Mouse (Mus musculus): Measurements from ENCODE around the gene Pml.

Pml gene

DNA sequence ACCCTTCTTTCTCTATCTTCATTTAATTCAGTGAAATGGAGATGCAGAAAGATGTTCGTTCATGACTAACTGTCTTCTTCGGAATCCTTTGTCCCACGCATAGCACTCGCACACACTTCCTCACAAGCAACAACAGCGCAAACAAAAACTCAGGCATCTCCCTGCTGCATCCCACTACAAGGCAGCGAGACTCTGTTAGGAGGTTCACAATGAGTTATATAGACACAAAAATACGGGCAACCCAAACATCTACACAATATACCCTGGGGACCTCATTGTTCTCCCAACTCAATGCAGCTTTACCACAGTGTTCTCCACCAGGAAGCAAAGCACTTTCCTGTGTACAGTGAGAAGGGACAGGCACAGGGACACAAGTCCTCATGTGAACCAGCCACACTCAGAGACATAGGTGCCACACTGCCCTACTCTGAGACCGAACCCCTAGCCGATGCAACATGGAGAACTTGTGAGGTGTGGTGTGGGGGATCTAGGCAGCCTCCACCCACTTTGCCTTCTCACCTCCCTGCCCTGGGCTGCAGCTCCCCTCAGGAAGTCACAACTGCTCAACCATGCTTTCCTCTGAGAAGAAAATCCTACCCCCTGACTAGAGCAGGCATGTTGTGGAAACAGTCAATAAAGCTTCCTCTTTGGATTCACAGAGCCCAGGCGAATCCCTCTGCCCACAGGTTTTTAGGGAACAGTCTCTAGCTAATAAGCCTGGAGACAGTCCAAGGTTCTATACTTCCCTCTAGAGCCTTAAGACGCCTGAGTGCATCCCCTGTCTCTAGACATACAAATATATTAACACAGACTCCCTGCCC lies 49.1 kb downstream of the Pml start:
- no peak for DNase-seq

DNA sequence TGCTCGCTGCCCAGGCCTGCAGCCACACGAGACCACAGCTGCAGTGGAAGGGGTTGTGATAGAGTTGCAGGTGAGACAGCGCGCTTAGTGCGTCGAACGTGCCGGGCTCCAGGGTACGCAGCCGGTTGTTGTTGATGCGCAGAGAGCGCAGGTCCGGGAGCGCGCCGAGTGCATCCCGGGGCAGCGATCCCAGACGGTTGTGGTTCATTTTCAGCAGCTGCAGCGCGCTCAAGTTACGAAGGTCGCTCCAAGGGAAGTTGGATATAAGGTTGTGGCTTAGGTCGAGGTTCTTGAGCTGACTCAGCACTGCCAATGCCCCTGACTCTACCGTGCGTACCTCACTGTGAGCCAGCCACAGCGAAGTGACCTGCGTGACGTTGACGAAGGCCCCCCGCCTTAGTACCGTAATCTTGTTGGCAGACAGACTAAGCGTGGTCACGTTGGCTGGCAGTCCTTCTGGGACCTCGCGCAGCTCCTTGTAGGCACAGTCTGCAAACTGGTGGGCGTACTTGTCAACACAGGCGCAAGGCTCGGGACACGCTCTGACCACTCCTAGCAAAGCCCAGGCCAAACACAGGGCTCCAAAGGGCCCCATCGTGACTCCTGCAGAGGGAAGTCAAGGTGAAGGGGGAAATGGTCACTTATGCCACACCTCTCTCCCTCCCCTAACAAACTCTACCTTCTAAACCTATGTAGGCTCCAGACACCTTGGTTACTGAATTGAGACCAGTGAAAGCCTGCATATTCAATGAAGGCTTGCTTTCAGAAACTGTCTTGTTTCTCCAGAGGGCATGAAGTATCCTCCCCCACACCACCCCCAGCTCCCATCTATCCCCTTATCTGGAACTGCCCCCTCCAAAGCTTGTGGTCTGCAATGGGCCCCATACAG lies 50.0 kb downstream of the Pml start:
- no peak for DNase-seq

DNA sequence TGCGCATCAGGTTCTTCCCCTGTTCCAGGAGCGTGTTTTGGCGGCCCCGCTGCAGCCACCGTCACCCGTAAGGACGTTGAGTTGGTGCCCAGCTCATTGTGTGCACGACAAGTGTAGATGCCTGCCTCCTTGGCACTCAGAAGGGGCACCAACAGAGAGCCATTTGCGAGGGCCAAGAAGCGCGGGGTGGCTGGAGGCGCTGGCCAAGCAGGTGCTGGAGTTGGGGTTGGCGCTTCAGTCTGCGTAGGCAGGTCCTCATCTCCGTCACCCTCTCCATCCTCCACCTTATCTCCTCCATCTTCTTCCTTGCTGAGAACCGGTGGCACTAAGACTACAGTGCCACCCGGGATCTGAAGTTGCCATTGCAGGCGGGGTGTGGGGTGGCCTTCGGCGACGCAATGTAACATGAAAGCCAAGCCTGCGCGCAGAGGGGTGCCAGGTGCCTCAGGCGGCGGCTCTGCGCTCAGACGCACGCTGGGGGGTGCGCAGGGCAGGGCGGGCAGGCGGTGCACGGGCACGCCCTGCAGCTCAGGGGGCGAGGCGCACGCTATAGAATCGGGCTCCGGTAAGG lies 50.7 kb downstream of the Pml start:
- DNase-seq = no peak

DNA sequence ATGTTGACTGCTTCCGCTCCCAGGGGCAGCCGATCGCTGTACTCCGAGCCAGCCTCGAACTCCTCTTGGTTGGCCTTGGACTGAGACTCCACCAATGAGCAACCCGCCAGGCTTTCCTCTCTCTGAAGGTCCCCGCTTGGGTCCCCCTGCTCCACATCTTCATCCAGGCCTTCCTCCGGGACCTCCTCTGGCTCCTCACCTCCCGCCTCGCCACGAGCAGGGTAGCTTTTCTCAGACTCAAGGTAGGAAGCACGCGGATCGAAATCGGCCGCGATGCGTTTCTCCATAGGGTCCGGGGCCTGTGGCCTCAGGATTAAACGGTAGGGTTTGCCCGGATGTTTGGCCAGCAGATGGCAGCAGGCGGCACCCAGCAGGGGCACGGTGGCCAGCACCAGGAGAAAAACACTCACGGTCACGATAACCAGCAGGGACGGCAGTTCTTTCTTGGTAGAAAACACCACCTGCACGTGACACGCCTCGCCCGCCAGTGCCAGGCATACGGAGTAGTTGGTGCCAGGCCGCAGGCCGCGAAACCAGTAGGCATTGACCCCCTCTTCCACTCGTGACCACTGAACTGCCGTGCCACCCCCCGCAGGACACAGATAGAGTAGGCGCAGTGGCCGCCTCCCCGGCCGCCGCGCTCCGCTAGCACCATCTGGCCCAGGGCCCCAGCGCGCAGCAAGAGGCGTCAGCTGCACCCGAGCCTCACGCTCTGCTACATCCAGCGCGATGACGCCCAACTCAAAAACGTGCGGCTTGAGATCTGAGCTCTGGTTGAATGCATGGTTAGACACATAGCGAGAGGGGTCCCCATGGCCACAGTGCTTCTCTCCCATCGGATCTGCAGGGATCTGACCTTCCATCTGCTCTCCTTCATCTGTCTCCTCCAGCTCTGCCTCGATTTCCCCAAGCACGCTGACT lies 51.5 kb downstream of the Pml start:
- DNase-seq = peak; percentile 71

DNA sequence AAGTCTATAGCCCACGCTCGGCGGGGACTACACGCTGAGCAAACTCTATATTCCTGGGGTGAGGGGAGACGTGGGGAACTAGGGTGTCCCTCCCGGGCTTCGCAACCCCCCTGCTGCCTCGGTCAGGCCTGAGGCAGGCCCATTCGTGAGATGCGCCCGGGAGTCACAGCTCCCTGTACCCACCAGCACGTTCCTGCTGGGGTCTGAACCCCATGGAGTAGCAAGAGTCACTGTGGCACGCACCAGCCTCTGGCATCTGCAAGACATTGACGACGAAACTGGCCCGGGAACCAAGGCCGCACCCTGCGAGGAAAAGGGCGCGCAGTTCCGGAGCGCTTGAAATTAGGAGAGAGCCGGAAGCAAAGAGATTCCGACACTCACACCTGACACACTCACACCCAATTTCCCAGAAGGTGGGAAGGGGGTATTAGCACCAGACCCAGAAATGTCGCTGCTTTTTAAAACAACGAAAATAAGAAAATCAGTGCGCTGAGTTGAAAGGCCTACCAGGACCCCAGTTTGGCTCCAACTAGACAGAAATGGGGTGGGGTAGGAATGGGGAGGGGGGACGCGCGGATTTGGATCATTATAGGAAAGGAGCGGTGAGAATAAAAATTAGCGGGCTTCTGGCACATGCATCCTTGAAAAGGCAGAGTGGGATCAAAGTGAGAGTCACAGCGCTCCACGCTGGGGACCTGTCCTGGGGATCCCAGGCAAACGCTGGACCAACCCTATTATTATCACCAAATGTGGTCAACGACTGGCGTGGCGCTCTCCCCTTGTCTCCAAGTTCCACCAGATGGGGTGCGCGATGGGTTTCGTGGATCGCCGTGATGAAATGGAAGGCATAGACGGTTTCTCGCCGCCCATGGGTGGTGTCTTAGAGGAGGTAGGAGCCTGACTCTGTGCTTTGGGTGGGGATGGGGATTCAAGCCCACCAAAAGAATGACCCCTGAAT lies 52.7 kb downstream of the Pml start:
- DNase-seq = no peak

DNA sequence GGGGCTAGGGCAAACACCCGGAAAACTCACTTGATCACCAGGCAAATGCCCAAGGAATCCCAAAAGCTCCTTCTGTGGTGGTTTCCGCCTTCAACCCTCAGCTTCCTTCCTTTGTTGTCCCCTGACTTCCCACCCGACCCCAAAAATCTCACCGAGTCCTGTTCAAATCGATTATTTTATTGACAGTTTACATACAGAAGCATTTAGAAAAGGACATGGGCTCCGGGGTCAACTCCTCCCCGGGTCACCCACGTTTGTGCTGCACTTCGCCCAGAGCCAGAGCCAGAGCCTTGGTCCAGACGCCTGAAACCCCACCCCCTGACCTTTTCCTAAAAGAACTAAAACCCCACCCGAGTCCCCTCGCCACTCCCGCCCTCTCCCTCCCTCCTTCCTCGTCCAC lies 53.4 kb downstream of the Pml start:
- DNase-seq = no peak

DNA sequence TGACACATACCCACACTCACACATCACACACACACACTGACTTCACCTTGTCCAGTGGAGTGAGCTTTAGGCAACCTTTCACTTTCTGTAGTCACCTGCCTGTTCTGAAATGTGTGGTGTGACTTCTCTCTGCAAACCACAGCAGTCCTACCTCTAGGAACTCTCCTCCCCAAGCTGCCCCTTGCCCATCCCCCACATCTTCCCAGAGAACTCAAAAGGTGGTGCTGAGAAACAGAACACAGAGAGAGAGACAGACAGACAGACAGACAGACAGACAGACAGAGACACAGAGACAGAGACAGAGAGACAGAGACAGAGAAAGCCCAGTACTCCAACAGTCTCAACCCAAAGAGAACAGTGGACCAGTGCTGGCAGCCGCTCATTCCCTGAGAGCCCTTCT lies 53.9 kb downstream of the Pml start:
- no peak for DNase-seq

DNA sequence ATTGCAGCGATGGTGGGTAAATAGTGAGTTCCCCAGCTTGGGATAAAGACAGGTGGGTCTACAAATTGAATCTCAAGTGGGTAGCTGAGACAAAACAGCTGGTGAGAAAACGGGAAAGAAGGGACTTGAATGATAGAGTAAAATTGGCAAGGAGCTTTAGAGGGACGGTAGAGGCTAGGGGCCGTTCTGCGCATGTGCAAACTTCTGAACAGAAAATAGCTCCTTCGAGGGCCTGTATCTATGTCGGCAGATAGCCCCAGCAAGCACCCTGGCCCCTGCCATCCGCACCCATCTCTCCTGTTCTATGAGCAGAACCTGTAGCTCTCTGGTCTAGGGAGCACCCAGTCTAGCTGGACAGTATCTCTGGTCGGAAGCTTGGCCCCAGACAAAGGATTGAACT lies 55.4 kb downstream of the Pml start:
- no peak for DNase-seq

DNA sequence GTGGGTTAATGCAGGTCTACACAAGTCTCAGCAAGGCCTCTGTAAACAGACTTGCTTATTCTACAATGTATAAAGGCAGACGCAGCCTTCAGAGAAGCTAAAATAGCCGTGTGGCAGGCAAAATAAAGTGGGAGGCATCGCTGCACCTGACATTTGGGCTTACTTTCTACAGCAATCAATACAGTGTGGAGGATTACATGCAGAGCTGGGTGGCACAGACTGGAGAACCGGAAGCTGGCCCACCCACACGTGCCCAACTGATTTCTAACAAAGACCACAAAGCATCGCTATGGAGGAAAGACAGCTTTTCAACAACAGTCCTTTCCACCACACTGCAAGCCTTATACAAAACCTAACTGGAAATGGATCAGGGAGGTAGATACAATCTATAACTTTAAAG lies 65.1 kb downstream of the Pml start:
- no peak for DNase-seq

DNA sequence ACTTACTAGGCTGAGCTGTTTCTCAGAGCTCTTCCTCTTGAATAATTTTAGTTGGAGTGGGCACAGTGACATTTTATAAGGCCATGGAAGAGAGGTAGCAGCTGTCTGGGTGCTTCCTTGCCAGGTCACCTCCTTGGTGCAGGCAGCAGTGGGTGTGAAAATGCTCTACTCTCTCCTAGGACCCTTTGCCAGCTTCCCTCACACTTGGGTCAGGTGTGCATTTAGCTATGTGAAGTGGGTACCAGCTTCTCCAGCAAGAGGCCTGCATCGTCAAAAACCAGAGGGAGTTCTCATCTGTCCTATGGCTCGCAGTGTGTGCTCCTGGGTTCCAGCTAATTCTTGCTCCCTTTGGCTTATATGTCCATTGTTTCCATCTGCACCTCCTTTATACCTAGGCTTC lies 70.2 kb downstream of the Pml start:
- DNase-seq = no peak

DNA sequence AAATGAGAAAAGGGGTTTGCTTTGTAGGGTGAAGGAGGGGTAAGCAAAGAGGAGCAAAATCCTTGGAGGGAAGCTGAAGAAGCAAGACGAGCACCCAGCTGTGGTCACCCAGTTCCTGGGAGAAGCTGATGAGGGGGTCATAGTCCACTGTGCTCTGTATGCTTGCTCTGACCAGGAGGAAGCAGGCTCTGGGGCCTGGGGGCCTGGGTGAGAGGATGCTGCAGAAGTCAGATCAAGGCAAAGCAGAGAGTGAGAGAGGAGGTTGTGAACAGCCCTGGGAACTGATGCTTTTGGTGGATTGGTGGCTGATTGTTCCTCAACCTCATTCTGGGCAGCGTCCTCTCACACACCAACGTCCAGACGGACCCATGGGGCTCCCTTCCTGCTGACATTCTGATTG lies 72.4 kb downstream of the Pml start:
- no peak for DNase-seq

DNA sequence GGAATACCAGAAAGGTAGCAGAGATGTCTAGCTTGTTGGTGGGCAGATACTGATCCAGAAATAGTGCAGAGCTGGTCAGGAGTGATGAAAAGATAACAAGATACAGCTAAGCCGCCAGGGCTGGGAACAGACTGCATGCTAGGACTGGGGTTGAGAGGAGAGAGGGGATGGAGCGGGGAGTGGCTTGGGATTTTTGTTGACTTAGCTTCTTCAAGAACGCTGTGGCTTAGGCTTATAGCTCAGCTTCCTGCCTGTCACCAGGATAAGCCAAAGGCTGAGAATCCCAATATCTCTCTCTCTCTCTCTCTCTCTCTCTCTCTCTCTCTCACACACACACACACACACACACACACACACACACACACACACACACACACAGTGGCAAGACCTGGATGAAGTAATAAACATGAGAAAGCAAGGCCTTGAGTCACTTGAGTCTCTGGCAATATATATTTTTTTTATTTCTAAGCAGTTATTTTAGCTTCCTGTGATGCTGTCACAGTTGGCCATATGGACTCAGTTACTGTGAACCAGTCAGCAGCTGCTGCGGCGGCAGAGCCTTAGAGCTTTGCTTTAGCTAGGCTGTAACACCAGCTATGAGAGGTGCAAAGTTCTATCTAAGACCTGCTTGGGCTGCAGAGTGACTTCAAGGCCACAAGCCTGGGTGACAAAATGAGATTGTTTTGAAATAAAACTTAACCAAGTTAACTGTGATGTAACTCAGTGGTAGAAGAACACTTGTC lies 73.7 kb downstream of the Pml start:
- no peak for DNase-seq

DNA sequence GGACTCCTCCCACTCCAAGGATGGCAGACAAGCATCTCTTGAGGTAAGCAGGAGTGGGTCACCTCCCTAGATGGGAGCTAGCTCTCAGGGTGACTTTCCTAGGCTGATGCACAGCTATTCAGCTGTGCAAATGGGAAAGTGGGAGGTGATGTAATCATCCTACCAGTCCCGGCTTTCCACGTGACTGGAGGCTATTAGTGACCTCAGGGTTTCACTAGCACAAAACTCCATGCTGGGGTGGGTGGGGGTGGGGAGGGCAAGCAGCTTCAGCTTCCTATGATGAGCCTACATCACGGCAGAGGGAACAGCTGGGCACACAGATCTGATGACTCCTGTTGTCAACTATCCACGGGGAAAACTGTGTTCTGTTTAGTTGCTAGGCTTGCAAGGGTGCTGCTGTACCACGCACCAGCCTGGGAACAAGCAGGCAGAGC lies 74.8 kb downstream of the Pml start:
- no peak for DNase-seq

DNA sequence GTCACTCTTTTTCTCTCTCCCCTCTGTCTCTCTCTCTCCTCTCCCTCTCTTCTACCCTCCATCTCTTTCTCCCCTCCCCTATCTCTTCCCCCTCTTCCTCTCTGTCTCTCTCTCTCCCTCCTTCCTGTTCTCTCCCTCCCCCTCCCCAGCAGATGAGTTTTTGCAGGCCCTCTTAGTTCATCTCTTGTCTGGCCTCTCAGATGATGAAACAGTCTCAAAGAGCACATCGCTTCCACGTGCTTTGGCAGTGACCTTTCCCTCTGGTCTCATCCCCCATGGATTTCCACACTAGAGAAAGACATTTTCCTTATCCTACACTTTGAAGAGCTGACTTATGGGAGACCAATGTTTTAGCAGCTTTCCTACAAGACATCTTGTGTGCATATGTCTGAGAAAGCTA lies 76.7 kb downstream of the Pml start:
- DNase-seq = no peak

DNA sequence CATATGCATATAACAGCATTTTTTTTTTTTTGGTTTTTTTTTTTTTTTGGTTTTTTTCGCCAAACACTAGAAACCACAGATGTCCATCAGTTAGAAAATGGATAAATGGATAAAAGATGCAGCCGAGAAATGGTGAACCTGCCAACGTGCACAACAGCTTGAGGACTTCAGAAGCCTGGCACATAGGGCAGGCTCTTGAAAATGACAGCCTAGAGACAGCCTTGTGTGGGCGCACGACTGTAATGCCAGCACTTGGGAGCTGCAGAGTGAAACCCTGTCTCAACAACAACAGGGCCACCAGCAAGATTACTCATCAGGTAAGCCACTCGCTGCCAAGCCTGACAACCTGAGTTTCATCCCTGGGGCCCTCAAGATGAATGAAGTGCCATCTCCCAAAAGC lies 80.2 kb downstream of the Pml start:
- DNase-seq = no peak

DNA sequence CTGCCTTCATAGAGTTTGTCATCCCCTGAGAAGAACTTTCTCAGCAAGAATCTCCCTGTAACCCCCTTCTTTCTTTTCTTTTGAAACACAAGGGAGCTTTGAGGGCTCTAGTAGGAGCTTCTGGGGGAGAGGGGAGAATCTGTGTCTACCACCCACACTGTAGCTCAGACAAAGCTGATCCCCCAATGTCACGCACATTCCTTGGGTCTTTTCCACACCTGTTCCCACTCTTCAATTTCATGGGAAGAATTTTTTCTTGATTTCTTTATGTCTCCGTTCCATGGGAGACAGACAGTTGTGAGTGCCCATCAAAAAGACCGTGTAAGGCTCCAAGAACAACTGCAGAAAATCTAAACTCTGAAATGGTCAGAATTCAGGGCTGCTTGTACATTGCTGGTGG lies 80.7 kb downstream of the Pml start:
- no peak for DNase-seq
